Mouse (Mus musculus) heart, adult 8-10 months (tissue): ENCODE data around the gene Prss8. TPM values are rescaled to one million over a fixed set of nuclear protein-coding genes. Genes with fewer than 3 reads are reported as not detected.
A peak's percentile ranks its signal among the peaks of the same experiment; 100 is the strongest.
"Not testable (repeated sequence)": the region's sequence is repeated elsewhere in the genome, so short reads cannot be mapped to it uniquely, and the experiment has no call there.

Experiments used
- DNase-seq: peaks from one replicate; pipeline ENCODE4 v3.0.0; 2022; ENCODE audit warnings: low spot score
- total RNA-seq, 4 experiments: library from RNA; stranded (reverse); gene quantifications; 2 replicates each; pipeline ENCODE4 v1.2.4; 2022

Gene Prss8
- total RNA-seq: not detected

DNA sequence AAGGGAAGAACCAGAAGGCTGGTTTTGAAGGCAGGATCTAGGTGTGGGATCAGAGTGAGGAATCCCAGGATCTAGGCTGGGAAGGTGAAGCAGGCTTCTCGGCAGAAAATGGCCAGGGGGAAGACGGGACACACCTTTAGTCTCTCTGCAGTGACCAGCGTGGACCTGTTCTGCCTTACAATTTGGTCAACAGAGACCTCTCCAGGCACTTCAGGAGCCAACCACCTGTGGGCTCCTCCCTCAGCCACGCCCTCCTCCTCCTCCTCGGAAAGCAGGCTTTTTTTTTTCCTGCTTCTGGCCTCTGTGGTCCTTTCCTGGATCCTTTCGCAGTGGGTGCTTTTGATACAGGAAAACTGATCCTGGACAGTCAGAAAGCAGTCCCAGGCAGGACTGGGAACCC lies at the start of gene Prss8:
Gene Prss8 (minus strand): TSS at position 182 of the 400 bp plus-strand sequence.
- DNase-seq: no peak

DNA sequence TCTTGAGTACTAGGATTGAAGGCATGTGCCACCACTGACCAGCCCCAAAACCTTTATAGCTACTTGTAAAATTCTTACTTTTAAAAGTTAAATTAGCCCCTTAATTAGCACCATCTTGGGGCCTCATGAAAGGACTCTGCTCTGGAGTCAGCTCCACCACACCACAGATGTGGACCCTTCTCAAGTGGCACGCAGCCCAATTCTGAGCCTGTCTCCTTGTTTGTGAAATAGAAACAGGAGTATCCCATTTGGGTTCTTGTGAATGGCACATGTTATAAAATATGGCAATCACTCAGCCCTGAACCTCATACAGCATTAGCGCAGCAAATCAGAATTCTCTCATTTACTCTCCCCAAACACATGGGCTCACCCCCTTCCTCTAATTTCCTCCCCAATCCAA lies 49.0 kb upstream of the Prss8 start:
- DNase-seq: no peak

DNA sequence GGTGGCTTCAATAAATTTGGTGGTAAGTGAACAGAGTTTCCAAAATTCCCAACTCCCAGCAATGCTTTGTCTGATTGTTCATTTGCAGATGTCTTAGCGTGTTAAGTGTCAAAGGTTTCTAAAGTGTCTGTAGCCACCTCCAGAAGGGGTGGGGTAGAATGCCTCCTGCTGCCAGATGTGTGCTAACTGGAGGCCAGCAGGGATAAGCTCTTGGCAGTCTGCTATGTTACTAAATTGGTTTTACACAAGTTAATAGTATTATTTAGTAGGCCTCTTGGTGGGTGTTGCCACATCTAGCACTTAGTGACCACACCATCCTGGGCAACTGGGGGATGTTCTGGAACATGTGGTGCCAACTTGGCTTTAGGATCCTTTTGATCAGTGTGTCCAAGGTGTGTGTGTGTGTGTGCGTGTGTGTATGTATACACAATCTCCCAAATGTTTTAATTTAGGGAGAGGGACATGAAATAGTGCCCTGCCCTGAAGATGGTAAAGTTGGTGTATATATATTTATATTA lies 44.6 kb upstream of the Prss8 start:
- peak; percentile 36 for DNase-seq

DNA sequence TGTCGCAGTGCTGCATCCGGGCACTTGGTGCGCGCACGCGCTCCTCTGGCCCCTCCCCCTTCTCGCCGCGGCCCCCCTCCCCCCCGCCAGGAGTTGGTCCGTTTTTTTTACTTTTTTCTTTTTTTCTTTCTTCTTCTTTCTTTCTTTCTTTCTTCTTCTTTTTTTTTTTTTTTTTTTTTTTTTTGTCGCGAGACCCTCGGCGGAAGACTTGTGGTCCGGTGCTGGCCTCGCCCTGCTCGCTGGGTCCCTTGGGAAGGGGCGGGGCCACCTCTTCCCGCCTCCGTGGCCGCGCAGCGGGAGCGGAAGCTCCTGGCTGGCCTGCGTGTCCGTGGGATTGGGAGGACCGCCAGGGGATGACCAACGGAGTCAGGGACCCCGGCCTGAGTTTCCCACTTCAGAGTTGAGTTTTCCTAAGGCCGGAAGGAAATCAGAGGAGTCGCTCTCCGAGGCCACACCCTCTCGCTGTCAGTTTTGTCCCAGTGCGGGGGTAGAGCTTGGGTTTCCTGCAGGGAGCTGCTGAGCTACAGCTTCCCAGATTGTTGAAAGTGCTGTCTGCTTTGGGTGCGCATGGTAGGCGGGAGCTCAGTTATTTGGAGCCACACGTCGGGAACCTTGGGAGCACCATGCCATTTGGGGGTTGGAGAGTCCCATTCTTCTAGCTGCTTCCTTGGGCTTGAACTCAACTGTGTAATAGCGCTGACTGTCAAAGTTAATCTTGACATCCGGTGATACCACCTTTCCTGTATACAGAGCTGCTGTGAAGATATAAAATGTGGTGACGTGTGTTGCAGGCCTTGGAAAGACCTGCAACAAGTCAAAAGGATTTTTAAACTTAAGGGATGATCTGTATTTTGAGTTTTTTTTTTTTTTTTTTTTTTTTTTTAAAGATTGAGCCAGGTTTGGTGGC lies 38.3 kb upstream of the Prss8 start:
- peak; percentile 77 for DNase-seq

DNA sequence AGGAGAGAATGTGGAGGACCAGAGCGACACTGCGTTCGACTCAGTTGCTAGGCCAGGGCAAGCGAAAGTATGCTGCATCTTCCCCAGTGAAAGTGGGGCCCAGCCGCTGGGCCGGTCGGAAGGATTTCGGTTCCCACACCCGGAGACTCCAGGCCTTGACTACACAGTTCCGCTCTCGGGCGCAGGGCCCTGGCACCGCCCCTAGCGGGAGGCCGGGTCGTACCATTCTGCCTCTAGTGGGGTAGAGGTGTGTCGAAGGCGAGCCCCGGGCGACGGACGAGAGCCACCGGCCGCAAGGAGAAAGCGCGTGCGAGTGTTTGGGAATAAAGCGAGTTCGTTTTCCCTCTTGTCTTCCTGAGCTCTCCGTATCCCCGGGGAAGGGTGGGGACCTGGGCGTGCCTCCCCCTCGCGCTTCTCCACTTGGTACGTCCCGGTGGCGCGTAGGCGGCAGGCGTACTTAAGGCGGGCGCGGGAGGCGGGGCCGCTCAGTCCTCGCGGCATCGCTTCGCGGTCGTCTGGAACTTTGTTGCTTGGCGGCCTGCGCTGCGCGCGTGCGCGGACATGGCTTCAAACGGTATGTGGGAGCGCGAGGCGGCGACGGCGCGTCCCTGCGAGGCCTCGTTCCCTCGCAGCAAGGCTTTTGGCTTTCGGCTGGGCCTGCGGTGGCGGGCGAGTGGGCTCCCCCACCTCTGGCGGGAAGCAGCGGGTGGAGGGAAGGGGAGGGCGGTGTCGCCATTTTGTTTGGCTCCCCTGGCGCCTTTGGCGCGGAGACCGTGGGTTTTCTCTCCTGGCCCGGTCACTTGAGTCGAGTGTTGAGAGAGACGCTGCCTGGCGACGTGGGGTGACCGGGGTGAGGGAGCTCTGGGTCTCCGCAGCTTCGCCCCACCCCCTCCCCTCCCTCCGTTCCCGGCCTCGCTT lies 37.4 kb upstream of the Prss8 start, which contains the start of gene Fus:
Gene Fus (plus strand): TSS at position 454 of the 918 bp plus-strand sequence.
- DNase-seq: peak; percentile 95

DNA sequence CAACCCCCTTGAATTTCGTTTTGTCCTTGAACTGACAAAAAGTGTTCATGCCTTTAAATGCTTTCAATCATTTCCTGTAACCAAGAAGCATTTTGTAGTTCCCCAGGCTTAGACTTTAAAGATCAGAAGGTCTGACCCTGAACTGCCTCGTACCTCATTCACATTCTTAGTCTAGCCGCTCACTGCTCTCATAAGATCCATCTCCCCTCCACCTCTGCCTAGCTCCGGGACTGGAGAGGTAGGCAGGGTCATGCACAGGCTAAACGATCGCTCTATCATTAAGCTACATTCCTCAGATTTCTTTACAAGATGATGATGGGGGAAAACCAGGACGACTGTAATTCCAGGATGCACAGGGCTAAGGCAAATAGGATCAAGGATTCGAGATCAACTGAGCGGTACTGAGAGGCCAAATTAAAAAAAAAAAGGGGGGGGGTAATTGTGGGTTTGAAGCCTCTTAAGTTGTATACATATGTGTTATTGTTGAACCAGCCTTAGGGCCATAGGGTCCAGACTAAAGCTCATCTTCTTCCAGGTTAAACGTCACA lies 36.5 kb upstream of the Prss8 start:
- peak; percentile 12 for DNase-seq

DNA sequence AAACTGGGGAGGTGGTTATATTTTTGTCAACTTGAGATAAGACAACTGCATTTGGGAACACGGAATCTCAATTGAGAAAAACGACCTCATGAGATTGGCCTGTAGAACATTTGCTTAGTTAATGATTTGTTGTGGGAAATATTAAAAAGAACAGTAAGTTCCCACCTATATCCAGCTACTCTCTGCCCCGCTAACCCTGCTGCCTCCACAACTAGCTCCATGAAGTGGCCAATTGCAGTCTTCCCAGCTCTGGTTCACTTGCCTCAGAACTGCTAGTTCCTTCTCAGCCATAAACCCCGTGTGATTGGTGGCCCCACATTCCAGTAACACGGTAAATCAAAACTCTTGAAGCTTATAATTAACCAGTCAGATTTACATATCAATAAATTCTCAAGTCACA lies 29.5 kb upstream of the Prss8 start:
- no peak for DNase-seq

DNA sequence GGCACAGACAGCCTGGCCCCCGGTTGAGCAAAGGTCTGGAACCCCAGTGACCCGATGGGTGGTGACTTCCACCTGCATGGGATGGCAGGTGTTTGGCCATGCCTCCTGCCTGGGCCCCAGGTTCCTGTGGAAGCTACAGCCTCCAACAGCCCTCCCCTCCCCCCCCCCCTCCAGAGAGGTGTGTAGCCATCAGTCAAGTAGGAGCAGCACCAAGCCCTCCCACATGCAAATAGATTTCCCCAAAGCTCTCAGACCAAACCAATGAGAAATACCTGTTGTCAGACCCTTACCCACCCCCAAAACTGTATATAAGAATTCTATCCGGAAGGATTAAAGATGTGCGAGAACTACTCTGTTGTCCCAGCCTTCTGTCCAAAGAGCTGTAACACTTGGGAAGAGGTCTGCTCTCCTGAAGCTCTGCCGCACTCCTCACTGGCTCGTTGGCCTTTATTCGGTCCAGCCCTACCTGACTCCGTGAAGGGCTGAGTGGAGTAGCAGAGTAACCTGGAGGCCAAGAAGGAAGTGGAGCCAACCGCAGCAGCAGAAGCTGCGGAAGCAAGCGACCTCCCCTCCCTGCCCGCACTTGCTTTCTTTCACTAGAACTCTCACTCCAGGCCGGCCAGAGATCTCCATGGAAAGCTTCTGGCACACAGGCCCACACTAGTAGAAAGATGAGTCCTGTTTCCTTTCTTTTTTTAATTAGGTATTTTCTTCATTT lies 23.1 kb upstream of the Prss8 start:
- DNase-seq: no peak

DNA sequence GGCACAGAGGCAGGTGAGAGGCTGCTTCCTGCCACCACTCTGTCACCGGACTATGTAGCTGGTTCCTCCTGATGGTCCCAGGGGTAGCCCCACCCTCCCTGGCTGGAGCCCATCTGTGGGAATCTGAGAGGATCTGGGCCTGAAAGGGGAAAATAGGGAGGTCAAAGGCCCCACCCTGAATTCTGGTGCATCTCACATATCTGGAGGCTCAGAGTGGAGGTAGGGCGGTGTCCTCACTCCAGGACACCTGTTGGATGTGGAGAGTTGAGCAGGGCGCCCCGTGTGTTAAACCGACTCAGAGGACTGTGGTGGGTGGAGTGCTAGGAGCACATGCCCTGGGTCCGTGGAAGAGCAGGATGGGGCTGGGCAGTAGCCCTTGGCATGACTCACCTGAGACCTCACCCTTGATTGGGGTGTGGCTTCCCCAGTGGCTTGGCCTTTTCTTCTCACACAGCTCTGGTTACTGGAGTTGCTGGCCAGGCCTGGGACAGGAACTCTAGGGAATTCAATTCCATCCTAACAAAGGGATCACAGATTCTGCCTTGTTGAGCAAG lies 16.6 kb upstream of the Prss8 start, which contains the start of gene Prss36:
Gene Prss36 (minus strand): TSS at position 256 of the 554 bp plus-strand sequence.
- DNase-seq: no peak

DNA sequence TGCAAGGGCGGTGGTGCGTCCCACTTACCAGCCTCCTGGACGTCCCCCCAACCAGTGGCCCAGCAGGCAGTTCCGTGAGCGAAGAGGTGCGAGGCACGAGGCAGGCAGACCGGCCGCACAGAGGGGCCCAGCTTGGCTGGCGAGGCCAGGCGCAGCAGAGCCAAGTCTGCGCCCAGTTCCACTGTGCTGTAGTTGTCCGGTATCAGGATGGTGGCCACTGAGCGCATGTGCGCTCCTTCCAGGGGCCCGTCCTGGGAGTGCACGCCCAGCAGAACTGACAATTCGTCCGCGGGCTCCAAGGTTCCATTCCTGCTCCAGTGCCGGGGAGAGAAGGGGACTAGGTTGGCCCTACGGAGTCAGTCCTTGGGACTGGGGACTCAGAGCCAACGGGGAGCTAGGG lies 14.7 kb upstream of the Prss8 start:
- DNase-seq: no peak

DNA sequence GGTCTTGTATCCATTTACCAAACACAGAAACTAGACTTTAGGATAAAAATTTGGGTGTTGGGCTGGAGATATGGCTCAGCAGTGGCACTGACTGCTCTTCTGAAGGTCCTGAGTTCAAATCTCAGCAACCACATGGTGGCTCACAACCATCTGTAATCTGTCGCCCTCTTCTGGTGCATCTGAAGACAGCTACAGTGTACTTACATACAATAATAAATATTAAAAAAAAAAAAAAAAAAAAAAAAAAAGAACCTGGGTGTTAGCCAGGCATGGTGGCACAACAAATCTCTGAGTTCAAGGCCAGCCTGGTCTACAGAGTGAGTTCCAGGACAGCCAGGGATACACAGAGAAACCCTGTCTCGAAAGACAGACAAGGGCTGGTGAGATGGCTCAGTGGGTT lies 12.2 kb upstream of the Prss8 start:
- DNase-seq: not testable (repeated sequence)

DNA sequence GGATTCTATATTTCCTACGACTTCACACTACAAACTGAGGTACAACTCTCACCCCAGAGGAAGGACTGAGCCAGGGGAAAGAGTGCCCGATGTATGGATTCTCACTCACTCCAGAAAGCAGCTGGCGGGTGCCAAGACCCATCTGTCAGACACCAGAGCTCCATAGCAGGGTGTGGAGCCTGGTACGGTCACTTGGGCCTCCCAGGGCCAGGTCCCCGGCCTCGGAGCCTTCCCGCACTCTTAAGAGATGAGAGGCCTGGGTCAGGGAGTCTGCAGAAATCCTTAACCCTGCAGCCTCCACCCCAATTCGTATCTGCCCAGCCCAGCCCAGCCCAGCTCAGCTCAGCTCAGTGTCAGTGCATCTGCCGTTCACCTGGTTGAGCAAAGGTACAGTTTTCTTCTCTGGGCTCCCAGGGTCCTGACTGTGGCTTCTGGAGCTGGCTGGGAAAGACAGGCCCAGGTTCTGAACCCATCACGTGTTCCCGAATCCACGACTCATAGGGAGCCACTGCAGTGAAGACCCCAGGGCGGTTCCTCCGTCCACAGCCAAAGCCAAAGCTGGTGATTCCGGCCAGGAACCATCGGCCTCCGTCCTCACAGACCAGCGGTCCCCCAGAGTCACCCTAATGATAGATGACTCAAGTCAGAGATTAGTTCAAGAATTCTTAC lies 6.4 kb upstream of the Prss8 start:
- DNase-seq: no peak

DNA sequence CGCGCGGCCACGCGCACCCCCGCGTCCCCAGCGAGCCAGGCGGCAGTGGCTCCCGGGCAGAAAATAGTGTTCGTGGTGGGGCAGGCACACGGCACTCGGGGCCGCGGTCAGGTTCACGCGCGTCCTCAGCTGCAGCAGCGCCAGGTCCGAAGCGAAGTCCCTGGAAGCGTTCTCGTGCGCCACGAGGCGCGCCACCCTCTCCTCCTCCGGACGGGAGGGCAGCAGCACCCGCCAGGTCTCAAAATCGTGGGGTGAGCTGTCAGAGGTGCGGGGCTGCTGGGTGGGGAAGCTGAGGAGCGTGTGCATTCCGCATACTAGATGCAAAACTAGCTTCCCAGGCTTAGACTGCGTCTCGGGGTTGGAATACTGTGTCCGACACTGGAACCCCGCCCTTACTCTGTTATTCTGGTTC lies 5.8 kb upstream of the Prss8 start:
- DNase-seq: peak; percentile 21

DNA sequence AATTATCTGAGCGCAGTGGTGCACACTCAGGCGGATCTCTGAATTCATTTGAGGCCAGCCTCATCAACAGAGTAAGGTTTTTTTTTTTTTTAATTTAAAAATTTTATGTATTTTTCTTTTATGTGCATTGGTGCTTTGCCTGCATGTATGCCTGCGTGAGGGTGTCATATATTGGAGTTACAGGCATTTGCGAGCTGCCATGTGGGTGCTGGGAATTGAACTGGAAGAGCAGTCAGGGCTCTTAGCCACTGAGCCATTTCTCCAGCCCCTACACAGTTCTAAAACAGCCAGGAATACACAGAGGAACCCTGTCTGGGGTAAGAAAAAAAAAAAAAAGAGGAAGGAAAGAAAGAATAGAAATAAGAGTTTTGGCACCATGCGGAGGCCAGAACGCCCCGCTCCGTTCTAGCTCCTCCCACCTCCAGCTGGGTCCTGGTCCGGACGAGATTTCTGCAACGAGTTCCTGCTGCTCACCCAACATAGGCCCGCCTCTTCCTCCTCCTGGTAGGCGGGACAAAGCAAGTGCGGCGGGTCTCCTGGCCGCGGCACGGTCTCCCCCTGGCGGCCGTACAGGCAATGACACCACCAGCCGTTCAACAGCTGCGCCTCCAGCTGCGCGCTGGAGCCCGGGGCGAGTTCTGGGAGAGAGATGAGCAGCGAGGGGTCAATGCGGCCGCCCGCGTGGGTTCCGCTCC lies 5.3 kb upstream of the Prss8 start:
- DNase-seq: peak; percentile 96

DNA sequence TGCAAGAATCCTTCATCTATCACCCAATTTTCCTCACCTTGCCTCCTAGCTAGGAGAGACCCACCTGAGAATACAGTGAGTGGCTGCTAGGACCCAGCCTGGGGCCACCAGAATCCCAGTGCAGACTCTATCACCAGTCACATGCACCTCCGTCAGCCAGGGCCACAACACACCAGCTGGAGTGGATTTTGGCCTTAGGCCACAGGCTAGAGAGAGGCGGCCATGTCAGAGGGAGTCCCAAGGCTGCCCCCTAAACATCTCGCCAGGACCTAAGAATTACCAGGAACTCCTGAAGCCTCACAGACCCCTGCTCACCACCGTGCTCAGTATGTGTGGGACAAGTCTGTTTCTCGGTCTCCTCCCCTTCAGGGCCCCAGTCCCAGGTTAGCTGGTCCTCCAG lies 4.2 kb upstream of the Prss8 start:
- DNase-seq: no peak

DNA sequence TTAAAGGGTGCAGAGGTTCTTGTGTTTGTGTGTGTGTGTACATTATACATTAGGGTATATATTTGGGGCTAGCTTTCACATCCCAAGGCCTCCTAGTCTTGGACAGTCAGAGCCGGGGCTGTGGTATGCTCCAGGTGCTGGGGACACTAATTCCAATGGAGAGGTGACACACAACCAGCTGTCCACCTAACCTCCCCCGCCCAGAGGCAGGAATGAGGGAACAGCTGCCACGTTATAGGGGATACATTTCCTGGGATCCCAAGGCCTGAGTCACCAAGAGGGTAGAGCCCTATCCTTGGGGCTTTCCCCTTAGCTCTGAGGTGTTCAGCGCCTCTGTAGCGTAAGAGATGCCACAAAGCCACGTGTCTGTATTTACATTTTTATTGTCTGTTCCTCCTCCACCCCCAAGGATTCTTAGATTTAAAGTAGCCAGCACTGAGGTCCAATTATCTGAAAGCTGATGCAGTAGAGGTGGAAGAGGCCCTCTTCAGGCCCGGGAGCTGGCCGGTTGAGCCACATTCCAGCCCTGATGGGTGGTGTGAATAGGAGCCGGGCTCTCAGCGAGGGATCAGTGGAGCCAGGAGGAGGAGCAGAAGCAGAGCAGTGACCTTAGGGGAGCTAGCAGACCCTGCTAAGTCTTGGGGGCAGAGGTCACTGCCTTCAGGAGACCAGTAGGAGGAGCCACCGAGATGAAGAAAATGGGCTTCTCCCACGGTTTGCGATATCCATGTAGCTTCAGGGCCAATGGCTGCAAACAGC lies 2.5 kb upstream of the Prss8 start:
- DNase-seq: no peak

DNA sequence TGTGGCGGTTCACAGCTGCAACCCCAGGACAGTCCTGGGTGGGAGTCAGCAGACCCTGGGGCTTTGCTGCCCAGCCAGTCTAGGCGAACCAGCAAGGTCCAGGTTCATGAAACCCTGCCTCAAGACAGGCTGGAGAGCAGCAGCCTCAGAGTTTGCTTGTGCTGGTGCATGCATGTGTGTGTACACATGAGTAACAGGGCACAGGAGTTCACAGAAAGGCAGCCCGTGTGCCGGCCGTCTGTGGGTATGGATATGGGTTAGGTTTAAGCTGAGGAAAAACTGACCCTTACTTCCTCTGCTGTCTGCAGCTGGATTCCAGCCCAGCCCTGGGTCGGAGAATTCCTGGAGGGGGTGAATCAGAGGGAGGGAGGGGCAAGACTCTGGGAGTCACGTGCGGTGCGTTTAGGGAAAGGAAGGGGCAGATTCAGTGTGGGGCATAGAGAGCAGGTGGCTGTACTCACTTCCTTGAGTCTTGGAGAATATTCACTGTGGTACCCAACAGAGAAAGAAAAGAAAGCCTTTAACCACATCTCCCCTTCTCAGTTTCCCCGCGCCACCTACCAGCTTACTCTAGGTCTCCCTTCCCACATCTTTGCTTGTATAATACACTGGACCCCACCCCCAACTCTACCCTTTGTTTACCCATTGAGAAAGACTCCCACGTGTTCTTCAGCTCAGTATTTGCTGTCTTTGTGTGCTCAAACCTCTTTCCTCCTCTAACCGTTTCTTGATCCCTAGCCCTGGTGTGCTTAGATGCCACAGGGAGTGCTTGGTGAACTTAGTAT lies 1.6 kb upstream of the Prss8 start:
- DNase-seq: no peak

DNA sequence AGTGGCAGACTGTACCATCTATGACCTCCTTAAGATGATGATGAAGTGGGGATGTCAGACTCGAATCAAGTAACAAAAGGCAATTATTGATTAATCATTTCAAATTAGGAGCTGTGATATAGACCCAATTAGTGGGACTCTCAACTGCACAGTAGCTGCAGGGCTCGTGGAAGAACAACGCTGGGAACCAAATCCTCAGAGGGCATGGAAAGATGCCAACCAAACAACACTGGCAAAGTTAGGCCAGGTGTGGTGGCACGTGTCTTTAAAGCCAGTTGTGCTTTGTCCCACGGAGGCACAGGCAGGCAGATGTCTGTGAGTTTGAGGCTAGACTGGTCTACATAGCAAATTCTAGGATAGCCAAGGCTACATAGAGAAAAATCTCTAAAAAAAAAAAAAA lies 732 bp upstream of the Prss8 start:
- no peak for DNase-seq
